Mouse (Mus musculus): Measurements from ENCODE around the gene Uvssa.

Gene Uvssa

DNA sequence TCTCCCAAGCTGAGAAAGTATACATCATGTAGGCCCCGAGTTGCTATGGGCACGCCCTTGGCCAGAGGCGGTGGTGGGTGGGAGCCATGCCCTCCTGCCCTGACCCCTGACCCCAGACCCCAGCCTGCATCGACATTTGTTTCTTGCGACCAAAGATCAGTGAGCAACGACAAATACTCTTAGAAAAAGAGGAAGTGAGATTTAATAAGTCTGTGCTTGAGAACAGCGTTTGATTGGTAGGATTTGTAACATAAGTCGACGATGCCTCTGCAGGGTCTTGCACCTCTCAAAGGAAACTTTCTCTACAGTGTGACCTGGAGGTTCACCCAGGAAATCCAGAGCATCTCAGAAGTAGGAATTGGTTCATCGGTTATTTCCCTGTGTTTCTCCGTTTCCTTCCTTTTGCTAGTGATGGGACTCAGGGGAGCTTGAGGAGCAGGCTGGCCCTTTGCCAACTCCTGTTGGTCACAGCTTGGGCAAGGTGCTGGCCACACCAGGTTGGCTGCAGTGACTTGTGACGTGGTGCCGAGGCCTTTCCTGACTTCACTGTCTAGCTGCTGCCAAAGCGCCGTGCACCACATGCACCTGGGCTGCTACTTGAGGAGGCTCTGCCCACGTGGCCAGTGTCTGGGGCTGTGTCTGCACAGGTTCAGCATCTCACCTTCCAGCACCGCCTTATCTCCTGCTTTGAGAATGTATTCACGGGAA, 5.9 kb upstream of the Uvssa start:
- peak; percentile 60 for DNase-seq (ENCODE audit: low read depth, low spot score)

- DNase-seq (ENCODE audit: low read depth, low spot score), result no peak
Measured at GRCm38 (mm10) chr5:33377176-33377575, 1.2 kb upstream of the Uvssa start.

DNA sequence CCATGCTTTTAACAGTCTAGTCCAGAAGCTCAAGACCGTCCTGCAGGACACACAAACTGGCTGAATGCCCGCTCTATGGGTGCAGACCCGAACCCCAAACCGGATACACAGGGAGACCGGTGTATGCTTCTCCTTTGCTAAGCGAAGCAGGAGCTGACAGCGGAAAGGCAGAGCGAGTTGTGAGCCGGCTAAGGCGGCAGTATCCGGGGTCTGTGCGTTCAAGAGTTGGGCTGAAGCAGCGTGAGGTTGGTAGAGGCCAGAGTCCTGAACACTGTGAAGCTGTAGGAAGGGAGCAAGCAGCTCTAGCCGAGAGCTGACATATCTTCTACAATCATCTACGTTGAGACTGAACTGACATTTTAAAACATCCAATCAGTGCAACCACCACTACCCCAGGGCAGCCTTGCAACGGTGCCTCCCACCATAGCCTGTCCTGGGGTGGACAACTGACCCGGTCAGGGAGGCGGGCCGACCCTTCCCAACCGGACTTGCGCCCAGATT, 498 bp upstream of the Uvssa start:
- DNase-seq (ENCODE audit: low read depth, low spot score), result no peak

GRCm38 (mm10) chr5:33387550-33387949, 9.2 kb downstream of the Uvssa start:
- peak; percentile 52 for DNase-seq (ENCODE audit: low read depth, low spot score)

DNA sequence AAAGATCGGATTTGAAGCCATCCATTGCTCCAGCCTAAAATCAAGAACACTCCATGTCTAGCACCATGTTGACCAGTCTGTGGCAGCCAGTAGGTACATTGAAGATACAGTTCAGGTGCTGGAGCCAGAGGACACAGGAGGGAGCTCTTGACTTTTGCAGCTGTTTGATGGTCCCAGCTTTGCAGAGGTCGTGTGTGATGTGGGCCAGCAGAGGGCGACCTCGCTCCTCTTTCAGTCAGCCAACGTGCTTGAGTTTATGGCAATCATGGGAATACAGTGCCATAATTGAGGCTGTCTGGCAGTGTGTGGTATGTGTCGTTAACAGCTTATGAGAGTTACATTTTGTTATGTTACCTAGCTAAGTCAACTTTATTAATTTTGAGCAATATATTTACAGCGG, 15.5 kb downstream of the Uvssa start:
- DNase-seq (ENCODE audit: low read depth, low spot score), result peak; percentile 90

DNA sequence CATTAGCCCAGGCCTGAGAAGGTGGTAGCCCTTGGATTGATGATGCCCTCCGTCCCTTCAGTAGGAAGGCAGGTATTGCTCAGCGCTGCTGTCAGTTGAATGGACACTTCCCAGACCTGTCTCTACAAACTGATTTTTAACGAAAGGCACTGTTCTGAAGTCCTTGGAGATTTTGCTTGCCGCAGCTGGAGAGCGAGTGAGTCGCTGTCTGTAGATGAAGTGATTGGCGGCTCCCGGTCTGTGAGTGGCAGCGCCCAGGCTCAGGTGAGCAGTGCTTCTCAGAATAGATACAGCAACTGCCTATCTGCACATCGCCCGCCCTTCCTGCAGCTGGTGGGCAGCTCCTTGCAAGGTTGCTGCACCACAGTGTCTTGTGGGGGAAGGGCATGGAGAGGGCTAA, 17.3 kb downstream of the Uvssa start:
- DNase-seq (ENCODE audit: low read depth, low spot score), result peak; percentile 17

DNA sequence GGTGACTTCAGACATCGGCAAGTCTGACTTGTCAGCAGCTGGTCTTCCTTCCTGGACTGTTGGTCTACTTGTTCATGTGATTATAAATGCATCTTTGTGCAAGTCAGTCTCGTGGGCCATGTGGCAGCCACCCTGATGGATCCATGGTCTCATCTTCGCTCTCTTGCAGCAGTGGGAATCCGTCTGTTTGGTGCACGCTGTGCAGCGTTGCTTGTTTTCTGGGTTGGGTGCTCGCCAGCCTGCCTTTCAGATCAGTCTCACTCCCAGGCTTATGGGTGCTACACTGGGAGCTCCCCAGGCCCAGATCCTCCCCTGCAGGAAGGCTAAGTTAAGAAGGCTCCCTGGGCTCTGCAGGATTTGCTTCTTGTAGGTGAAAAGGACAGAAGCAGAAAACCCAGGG, 18.5 kb downstream of the Uvssa start:
- DNase-seq (ENCODE audit: low read depth, low spot score), result no peak

GRCm38 (mm10) chr5:33400819-33401218, 22.5 kb downstream of the Uvssa start:
- DNase-seq (ENCODE audit: low read depth, low spot score), result no peak

DNA sequence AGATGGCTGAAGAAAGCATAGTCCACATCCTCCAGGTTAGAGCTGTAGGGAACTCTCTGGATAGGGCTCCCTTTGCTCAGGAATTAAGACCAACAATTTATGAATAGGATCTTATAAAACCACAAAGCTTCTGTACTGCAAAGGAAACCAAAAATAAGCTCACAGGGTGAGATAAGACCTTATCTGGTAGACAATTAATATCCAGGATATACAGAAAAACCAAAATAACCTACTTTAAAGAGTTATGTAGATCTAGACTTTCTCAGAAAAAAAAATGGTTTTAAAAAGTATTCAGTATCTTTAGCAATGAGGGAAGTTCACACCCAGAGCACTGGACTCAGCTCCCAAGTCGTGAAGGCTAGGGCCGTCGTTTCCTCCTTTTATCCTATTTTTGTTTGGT, 42.0 kb downstream of the Uvssa start:
- DNase-seq (ENCODE audit: low read depth, low spot score), result no peak

GRCm38 (mm10) chr5:33427461-33427860, 49.1 kb downstream of the Uvssa start:
- DNase-seq (ENCODE audit: low read depth, low spot score), result no peak

DNA sequence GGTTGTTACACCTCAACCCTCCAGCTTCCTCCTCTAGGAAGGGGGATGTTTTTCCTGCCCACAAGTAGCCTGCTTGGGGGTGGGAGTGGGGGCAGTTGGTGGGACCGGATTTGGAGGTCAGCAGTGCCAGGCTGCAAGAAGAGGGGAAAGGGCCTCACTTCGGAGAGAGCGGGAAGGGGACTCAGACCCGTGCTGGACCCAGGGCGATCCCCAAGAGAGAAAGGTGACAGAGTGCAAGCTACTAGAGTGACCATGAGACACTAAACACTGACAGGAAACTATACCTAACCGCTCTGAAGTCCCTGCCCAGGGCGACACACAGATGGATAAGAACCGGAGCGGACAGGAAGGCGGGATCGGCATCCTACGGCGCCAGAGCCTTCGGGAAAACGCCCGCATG, 51.8 kb downstream of the Uvssa start:
- no peak for DNase-seq (ENCODE audit: low read depth, low spot score)

DNA sequence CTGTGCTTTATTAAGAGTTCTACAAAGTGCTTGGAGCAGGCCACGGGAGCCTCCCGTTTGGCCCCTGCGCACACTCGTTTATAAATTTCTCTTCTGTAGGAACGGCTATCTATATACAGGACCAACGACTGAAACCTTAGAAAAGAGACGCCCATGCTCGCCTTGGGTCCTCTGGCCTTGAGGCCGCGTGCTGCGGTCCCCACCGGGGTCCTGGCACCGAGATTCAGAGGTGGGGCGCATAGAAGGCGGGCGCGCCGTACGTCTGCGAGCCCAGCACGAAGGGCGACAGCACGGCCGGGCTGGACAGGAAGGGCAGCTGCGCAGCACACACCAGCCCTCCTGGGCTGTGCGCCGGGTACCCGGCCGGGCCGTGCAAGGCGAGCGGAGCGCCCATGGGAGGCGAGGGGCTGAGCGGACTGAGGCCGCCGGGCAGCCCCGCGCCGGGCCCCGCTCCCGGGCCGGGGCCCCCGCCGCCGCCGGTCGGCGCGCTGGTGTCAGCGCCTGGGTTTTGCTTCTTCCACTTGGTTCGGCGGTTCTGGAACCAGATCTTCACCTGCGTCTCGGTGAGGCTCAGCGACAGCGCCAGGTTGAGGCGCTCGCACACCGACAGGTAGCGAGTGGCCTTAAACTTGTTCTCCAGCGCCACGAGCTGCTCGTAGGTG, 52.3 kb downstream of the Uvssa start:
- no peak for DNase-seq (ENCODE audit: low read depth, low spot score)

- no peak for DNase-seq (ENCODE audit: low read depth, low spot score)
Measured at GRCm38 (mm10) chr5:33431173-33432005, 53.0 kb downstream of the Uvssa start.

DNA sequence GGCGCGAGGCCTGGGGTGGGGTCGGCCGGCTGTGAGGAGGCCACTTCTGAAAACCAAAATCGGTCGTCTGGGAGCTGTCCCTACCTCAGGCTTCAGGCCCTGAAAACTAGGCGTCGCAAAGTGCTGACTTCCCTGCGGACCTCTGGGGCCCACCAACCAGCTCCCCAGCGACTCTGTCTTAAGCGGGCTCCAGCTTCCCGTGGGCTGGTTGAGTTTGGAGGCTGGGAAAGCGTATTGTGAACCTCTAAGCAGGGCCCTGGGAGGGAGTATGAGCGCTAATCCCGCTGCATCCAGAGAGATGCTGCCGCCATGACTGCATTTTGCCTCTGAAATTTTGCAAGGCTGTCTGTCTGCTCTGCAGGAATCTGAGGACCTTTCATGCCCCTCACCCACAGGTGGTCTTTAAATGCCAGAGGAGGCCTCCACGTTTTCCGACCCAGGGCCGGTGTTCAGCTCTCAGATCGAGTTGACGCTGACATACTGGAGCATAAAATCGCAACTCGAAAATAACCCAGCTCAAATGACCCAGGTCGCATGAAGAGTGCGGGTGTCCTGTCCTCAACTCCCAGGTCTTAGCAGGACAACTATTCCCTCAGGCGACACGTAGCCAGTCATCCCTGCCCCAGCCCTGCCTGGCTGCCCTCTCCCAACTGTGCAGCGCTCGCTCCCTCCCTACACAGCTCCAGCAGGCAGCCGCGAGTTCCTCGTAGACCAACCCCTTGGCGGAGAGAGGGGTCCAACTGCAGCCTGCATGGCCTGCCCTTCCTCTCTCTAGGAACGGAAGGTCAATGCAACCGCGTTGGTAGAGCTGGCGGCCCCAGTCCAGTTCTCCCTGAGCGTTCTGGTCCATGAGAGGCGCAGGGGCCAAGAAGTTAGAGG, 53.9 kb downstream of the Uvssa start:
- no peak for DNase-seq (ENCODE audit: low read depth, low spot score)

GRCm38 (mm10) chr5:33433201-33434138, 55.1 kb downstream of the Uvssa start, which contains the start of gene Nkx1-1:
Gene Nkx1-1 (minus strand): TSS chr5:33433976.
- no peak for DNase-seq (ENCODE audit: low read depth, low spot score)

- DNase-seq (ENCODE audit: low read depth, low spot score), result no peak
Measured at GRCm38 (mm10) chr5:33434141-33434780, 55.9 kb downstream of the Uvssa start.

DNA sequence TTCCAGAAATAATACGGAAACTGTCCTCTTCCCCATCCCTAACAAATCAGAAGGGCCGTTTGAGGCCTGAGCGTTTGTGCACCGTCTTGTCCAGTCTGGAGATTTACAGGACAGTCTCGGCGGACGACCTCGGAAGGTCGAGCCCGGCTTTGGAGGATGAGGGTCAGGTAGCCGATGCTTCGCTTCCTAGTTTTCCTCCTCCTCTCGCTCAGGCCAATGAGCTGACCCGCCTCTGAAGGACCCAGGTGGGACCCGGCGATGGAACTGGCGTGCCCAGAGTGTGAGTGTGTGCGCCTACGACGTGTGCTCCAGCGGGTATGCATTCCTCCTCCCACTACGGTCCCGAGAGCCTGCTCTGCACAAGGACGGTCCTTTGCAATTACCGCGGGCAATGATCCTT, 56.8 kb downstream of the Uvssa start:
- no peak for DNase-seq (ENCODE audit: low read depth, low spot score)

DNA sequence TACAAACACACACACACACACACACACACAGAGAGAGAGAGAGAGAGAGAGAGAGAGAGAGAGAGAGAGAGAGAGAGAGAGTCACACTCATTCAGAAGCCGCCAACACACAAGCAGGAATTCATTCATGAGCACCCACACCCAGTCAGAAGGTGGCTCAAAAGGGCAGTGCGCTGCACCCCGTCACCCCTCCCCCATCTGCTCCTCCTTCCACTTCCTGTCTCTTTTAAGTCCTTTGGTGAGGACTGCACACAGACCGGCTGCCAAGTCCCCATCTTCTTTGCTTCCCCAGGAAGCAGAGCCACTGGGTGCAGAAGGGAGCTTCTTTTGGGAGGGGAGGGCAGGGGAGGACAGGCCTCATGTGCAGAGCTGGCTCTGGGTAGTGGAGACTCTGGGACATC, 57.6 kb downstream of the Uvssa start:
- DNase-seq (ENCODE audit: low read depth, low spot score), result no peak

- DNase-seq (ENCODE audit: low read depth, low spot score), result peak; percentile 34
Measured at GRCm38 (mm10) chr5:33438214-33438613, 59.9 kb downstream of the Uvssa start.

Measured in brain, adult 2 months (tissue).